Mouse (Mus musculus): ENCODE data around the gene Gm21987. TPM values are rescaled to one million over a fixed set of nuclear protein-coding genes. Genes with fewer than 3 reads are reported as not detected.

Gm21987 gene
- total and polyA plus RNA-seq, 3 experiments = not detected

DNA sequence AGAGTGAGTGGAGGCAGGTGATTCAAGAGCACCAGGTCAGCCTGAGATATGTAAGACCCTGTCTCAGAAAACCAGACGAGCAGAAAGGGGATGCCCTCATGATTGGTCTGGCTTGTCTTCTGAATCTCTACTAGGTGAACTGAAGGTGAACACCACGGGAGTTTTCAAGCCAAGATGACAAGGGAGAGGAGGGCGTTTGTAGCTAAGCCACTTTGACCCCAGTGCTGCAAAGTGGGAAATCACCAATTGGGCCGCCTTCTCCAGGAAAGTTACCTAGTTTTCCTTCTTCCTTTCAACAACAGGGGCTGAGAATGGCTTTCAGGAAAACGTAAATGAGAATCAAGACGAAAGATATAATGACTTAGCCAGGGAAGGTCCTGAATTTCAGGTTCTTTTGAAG lies 41.9 kb downstream of the Gm21987 start:
- Histone ChIP-seq H3K27ac (ENCODE audit: control insufficient read depth, low read depth, low read length) (no peak overlapping the region), H3K27me3 (ENCODE audit: control insufficient read depth in 1 of 2, insufficient read depth in 2 of 2, low read length in 2 of 2) (no peaks in the 10 kb centered on the region), H3K9ac (ENCODE audit: control insufficient read depth, low read depth, low read length, poor library complexity, severe bottlenecking) (no peak overlapping the region), H3K4me1 (ENCODE audit: control insufficient read depth in 1 of 2, insufficient read depth in 2 of 2, low read length in 2 of 2) (peaks cover 34% of the 10 kb centered on the region in 2 experiments), H3K9me3 (replicated peaks; ENCODE audit: insufficient read depth, low read length) (no peaks in the 10 kb centered on the region), H3K4me3 (ENCODE audit: control insufficient read depth in 1 of 2, insufficient read depth in 1 of 2, low read depth in 2 of 2, low read length in 2 of 2) (no peak overlapping the region), H3K79me2 (ENCODE audit: control insufficient read depth, insufficient read depth, low read length, poor library complexity) (no peaks in the 10 kb centered on the region), H3K36me3 (ENCODE audit: control insufficient read depth in 1 of 2, insufficient read depth in 2 of 2, low read length in 2 of 2) (peaks cover 0 to 36% of the 10 kb centered on the region in 2 experiments; a peak in 2 of 4 replicates)
- no peak for DNase-seq (ENCODE audit: low read depth, low spot score)
- TF ChIP-seq CHD1 (IDR thresholded peaks at IDR 0.05; ENCODE audit: low read depth, low read length) = no peak
- no peak for TF ChIP-seq ELF1 (IDR thresholded peaks at IDR 0.05; ENCODE audit: low read depth, low read length)
- TF ChIP-seq ZC3H11A (IDR thresholded peaks at IDR 0.05; ENCODE audit: low read depth, low read length) = no peak
- TF ChIP-seq SIN3A (IDR thresholded peaks at IDR 0.05; ENCODE audit: low read length) = no peak
- no peak for TF ChIP-seq TBP (IDR thresholded peaks at IDR 0.05; ENCODE audit: low read depth, low read length)
- no peak for TF ChIP-seq GATA1 (IDR thresholded peaks at IDR 0.05; ENCODE audit: low read depth, low read length)
- no peak for TF ChIP-seq MYB (IDR thresholded peaks at IDR 0.05; ENCODE audit: low read depth, low read length)
- TF ChIP-seq ZNF384 (IDR thresholded peaks at IDR 0.05; ENCODE audit: low read depth, low read length) = no peak
- no peak for TF ChIP-seq ZMIZ1 (IDR thresholded peaks at IDR 0.05; ENCODE audit: low read depth, low read length)
- no peak for TF ChIP-seq HCFC1 (IDR thresholded peaks at IDR 0.05; ENCODE audit: low read depth, low read length)
- TF ChIP-seq RAD21 (IDR thresholded peaks at IDR 0.05; ENCODE audit: low read depth, low read length) = no peak
- no peak for TF ChIP-seq TCF12 (IDR thresholded peaks at IDR 0.05; ENCODE audit: low read depth, low read length)
- TF ChIP-seq SMC3 (IDR thresholded peaks at IDR 0.05; ENCODE audit: low read depth, low read length) = no peak
- no peak for TF ChIP-seq RCOR1 (IDR thresholded peaks at IDR 0.05; ENCODE audit: low read depth, low read length)
- no peak for TF ChIP-seq ZKSCAN1 (IDR thresholded peaks at IDR 0.05; ENCODE audit: low read depth, low read length)
- TF ChIP-seq EP300 (IDR thresholded peaks at IDR 0.05; ENCODE audit: low read depth in 1 of 2, low read length in 2 of 2) = no peak
- TF ChIP-seq MAX (IDR thresholded peaks at IDR 0.05; ENCODE audit: low read length) = no peak
- TF ChIP-seq BHLHE40 (IDR thresholded peaks at IDR 0.05; ENCODE audit: borderline replicate concordance, low read depth, low read length) = no peak
- TF ChIP-seq UBTF (IDR thresholded peaks at IDR 0.05; ENCODE audit: borderline replicate concordance, insufficient read depth, low read depth, low read length) = no peak
- TF ChIP-seq NRF1 (IDR thresholded peaks at IDR 0.05; ENCODE audit: insufficient read depth, low read depth, low read length, poor library complexity, severe bottlenecking) = no peak

DNA sequence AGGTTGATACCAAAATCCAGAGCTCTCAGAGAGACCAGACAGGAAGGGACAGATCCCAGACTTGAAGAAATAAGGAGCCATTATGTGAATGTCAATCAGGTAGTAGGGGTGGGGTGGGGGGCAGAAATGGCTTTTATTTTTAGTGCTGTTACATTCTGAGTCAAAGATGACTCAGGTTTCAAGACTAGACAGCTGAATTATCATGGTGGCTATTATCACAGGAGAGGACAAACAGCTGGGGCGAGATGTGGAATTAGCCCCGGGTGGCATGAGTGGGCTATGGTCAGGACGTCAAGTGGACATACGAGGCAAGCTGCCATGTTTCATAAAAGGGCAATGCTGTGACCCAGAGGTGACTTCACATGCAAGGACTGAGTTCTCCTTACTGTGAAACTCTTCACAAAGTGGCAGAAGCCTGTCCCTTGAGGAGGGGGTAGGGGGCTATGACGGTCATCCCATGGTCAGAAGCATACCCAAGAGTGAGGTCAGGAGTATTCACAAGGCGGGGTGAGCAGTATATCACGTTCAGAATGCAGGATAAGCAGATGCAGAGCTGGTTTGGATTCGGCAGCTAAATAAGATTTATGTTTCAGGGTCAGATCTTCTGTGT lies 42.5 kb downstream of the Gm21987 start:
- H3K9ac ChIP-seq (ENCODE audit: control insufficient read depth, low read depth, low read length, poor library complexity, severe bottlenecking) = no peak overlapping the region

More for the DNA sequence above, 42.5 kb downstream of the Gm21987 start:
- H3K36me3 ChIP-seq (ENCODE audit: control insufficient read depth in 1 of 2, insufficient read depth in 2 of 2, low read length in 2 of 2) = peaks cover 0 to 31% of the 10 kb centered on the region in 2 experiments; a peak in 2 of 4 replicates
- H3K4me3 ChIP-seq (ENCODE audit: control insufficient read depth in 1 of 2, insufficient read depth in 1 of 2, low read depth in 2 of 2, low read length in 2 of 2) = no peak overlapping the region
- DNase-seq (ENCODE audit: low read depth, low spot score) = no peak
- H3K27me3 ChIP-seq (ENCODE audit: control insufficient read depth in 1 of 2, insufficient read depth in 2 of 2, low read length in 2 of 2) = no peaks in the 10 kb centered on the region
- no peaks in the 10 kb centered on the region for H3K9me3 ChIP-seq (replicated peaks; ENCODE audit: insufficient read depth, low read length)
- no peak overlapping the region for H3K27ac ChIP-seq (ENCODE audit: control insufficient read depth, low read depth, low read length)
- TF ChIP-seq MXI1 (IDR thresholded peaks at IDR 0.05; ENCODE audit: low read depth, low read length) = no peak
- no peak for TF ChIP-seq CHD1 (IDR thresholded peaks at IDR 0.05; ENCODE audit: low read depth, low read length)
- H3K4me1 ChIP-seq (ENCODE audit: control insufficient read depth in 1 of 2, insufficient read depth in 2 of 2, low read length in 2 of 2) = peaks cover 28 to 33% of the 10 kb centered on the region in 2 experiments
- H3K79me2 ChIP-seq (ENCODE audit: control insufficient read depth, insufficient read depth, low read length, poor library complexity) = no peaks in the 10 kb centered on the region

All from MEL (cell line).